Mouse (Mus musculus): ENCODE data around the gene Ccnd1. TPM values are rescaled to one million over a fixed set of nuclear protein-coding genes. Genes with fewer than 3 reads are reported as not detected.

The Ccnd1 gene
- polyA plus RNA-seq, 1 experiment from 2014 or later: 31.4 TPM

DNA sequence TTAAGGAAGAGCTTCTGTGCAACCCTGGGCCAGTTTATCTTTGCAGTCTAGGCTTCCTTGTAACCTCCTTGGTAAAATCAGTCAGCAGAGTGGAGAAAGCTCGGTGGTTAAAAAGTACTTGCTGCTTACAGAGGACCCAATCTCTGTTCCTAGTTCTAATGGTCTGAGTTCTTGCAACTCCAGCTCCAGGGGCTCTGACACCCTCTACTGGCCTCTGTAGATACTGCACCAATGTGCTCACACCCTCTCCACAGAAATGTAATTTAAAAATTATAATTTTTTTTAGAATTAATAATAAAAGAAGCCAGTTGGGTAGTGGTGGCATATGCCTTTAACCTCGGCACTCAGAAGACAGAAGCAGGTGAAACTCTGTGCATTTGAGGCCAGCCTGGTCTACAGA lies 52.1 kb downstream of the Ccnd1 start:
- Histone ChIP-seq H3K9ac (replicated peaks; ENCODE audit: low read depth, low read length) (no peak overlapping the region), H3K4me2 (ENCODE audit: low read length) (no peak overlapping the region), H3K36me3 (ENCODE audit: control insufficient read depth, insufficient read depth) (no peaks in the 10 kb centered on the region), H3K4me3 (replicated peaks; ENCODE audit: low read length) (no peak overlapping the region), H3K4me1 (replicated peaks; ENCODE audit: control insufficient read depth, insufficient read depth, low read length) (no peaks in the 10 kb centered on the region), H3K27me3 (replicated peaks; ENCODE audit: control insufficient read depth, insufficient read depth, low read length) (0 out of 2 replicates have a peak, but pooled peaks cover 3% of the 10 kb centered on the region), H3K27ac (ENCODE audit: low read length) (no peak overlapping the region), H3K9me3 (ENCODE audit: control insufficient read depth, low read length) (no peaks in the 10 kb centered on the region)
- WGBS: 85% methylated on average over 2 of the region's 2 CpGs
- ATAC-seq: no peak

DNA sequence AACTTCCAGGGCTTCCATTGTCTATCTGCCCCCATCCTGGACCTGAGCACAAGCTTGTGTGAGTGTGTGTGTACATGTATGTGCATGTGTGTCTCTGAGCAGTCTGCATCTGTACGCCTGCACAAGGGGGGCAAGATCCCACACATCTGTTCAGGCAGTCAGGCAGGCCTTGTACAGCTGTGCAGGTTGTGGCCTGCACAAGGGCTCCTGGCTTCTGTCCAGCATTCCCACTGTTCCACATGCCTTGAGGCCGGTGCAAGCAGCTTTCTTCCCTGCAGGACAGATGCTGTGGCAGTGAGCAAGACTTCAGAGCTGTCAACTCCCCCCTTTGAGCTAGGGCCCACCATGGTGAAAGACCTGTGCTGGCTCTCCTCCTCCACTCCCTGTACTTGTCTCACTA lies 56.6 kb downstream of the Ccnd1 start:
- Histone ChIP-seq H3K27me3 (replicated peaks; ENCODE audit: control insufficient read depth, insufficient read depth, low read length) (no peaks in the 10 kb centered on the region), H3K9me3 (ENCODE audit: control insufficient read depth, low read length) (no peaks in the 10 kb centered on the region), H3K4me2 (ENCODE audit: low read length) (no peak overlapping the region), H3K36me3 (ENCODE audit: control insufficient read depth, insufficient read depth) (no peaks in the 10 kb centered on the region), H3K4me3 (replicated peaks; ENCODE audit: low read length) (no peak overlapping the region), H3K27ac (ENCODE audit: low read length) (no peak overlapping the region), H3K9ac (replicated peaks; ENCODE audit: low read depth, low read length) (no peak overlapping the region), H3K4me1 (replicated peaks; ENCODE audit: control insufficient read depth, insufficient read depth, low read length) (no peaks in the 10 kb centered on the region)
- WGBS: 30% methylated on average over 2 of the region's 2 CpGs
- no peak for ATAC-seq

Other genes with a start within 250 kb of the Ccnd1 start
- gene Ano1, start 188.0 kb downstream of the Ccnd1 start, polyA plus RNA-seq (2015; fragmentation: Nextera tagmentation; extraction: Ambion mirVana): 8.0 and 9.4 TPM in 2 replicates
- 2.1 and 3.5 TPM in 2 replicates for gene Fgf3, start 101.8 kb downstream of the Ccnd1 start, polyA plus RNA-seq (2015; fragmentation: Nextera tagmentation; extraction: Ambion mirVana)
- gene Fgf4, start 92.6 kb downstream of the Ccnd1 start, polyA plus RNA-seq (2015; fragmentation: Nextera tagmentation; extraction: Ambion mirVana): not detected in 2 replicates
- 11.6 and 19.7 TPM in 2 replicates for gene Fgf15, start 43.4 kb downstream of the Ccnd1 start, polyA plus RNA-seq (2015; fragmentation: Nextera tagmentation; extraction: Ambion mirVana)
- gene LTO1, start 24.8 kb downstream of the Ccnd1 start, polyA plus RNA-seq (2015; fragmentation: Nextera tagmentation; extraction: Ambion mirVana): 36.7 and 42.8 TPM in 2 replicates

Measured in forebrain, embryonic 16.5 days (tissue).